Mouse (Mus musculus): ENCODE measurements around the gene Cplx1. TPM values are rescaled to one million over a fixed set of nuclear protein-coding genes. Genes with fewer than 3 reads are reported as not detected.

Gene Cplx1
- not detected for polyA plus RNA-seq (2017; shearing (Covaris generic))

GRCm38 (mm10) chr5:108549489-108550206, at the start of gene Cplx1:
TSS of gene Cplx1 (minus strand) at chr5:108550024.

Other genes with a start within 250 kb of the Cplx1 start
- 7.1 TPM for gene Pigg, start 237.4 kb downstream of the Cplx1 start, polyA plus RNA-seq (2017; shearing (Covaris generic))
- not detected for gene Gm42517, start 182.1 kb downstream of the Cplx1 start, polyA plus RNA-seq (2017; shearing (Covaris generic))
- gene Pde6b, start 161.6 kb downstream of the Cplx1 start, polyA plus RNA-seq (2017; shearing (Covaris generic)), result 2.5 TPM
- 207 TPM for gene Atp5k, start 115.6 kb downstream of the Cplx1 start, polyA plus RNA-seq (2017; shearing (Covaris generic))
- not detected for gene Mfsd7a, start 101.1 kb downstream of the Cplx1 start, polyA plus RNA-seq (2017; shearing (Covaris generic))
- 14.5 TPM for gene Pcgf3, start 88.8 kb downstream of the Cplx1 start, polyA plus RNA-seq (2017; shearing (Covaris generic))
- gene Gak, start 79.7 kb upstream of the Cplx1 start, polyA plus RNA-seq (2017; shearing (Covaris generic)), result 110 TPM
- gene Tmem175, start 79.7 kb upstream of the Cplx1 start, polyA plus RNA-seq (2017; shearing (Covaris generic)), result 48.3 TPM
- gene Idua, start 110.3 kb upstream of the Cplx1 start, polyA plus RNA-seq (2017; shearing (Covaris generic)), result 49.9 TPM
- gene Dgkq, start 119.6 kb upstream of the Cplx1 start, polyA plus RNA-seq (2017; shearing (Covaris generic)), result 13.0 TPM
- gene Slc26a1, start 125.5 kb upstream of the Cplx1 start, polyA plus RNA-seq (2017; shearing (Covaris generic)), result 0.11 TPM
- not detected for gene Fgfrl1, start 142.4 kb upstream of the Cplx1 start, polyA plus RNA-seq (2017; shearing (Covaris generic))
- not detected for gene Rnf212, start 225.0 kb upstream of the Cplx1 start, polyA plus RNA-seq (2017; shearing (Covaris generic))
- not detected for gene Tmed11, start 245.3 kb upstream of the Cplx1 start, polyA plus RNA-seq (2017; shearing (Covaris generic))